Mouse (Mus musculus) cerebellum, adult 18-20 months (tissue): ENCODE results near the gene Kif19a.

Source experiments
- DNase-seq, 2 experiments: peaks; one replicate each; pipeline ENCODE4 v3.0.0; 2021

The Kif19a gene

DNA sequence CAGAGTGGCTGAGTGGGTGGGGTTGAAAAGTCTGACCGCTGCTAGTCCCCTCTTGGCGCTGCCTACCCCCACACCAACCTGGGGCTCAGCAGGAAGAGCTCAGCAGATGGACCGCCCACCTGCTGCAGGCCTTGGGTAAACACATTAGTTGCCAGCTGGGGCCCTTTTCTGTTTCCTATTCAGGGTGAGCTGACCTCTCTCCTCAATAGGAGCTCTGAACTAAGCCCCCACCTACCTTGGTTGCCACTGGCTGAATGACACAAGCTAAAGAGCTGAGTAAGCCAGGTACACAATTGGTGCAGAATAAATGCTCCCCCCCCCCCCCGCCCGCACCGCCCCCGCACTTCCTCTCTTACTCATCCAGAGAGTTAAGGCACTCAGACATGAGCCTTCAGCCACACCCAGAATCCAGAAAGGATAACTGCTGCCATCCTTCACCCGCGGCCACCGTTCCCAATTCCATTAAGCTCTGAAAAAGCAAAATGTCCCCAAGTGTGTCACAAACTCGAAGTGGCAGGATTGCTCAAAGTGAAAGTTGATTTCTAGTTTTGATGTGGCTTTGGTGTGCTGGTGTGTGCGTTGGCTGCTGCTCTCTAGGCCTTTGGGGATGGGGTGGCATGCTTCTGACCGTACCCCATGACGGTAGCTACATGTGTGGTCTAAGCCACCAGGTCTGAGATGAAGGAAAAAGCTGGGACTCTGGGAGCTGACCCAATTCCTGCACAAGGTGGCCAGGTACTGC is 42.7 kb downstream of the Kif19a start:
- peak; percentile 66 to 67 for DNase-seq

- peak in 1 of 2 experiments; percentile 45 for DNase-seq
These were observed 44.2 kb downstream of the Kif19a start for GRCm38 (mm10) chr11:114809371-114809770.

DNA sequence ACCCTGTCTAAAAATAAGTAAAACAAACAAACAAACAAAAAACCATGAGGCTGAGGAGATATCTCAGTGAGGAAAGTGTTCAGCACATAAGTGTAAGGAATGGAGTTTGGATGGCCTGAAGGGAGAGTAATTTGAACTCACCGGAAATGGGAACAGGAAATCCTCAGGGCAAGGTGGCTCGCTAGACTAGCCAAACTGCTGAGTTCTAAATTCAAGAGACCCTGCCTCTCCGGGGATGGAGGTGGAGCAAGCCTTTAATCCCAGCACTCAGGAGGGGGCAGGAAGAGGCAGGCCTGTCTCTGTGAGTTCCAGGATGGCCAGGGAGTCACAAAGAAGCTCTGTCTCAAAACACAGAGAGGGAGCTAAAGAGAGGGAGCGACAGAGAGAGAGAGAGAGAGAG is 45.2 kb downstream of the Kif19a start:
- DNase-seq, result no peak

- DNase-seq, result peak; percentile 95 to 98
These were observed 47.6 kb downstream of the Kif19a start for GRCm38 (mm10) chr11:114812731-114813240.

- DNase-seq, result no peak
These were observed 49.8 kb downstream of the Kif19a start for GRCm38 (mm10) chr11:114814873-114815592.

GRCm38 (mm10) chr11:114816934-114817333 is 51.7 kb downstream of the Kif19a start:
- no peak for DNase-seq

GRCm38 (mm10) chr11:114818185-114818584 is 53.0 kb downstream of the Kif19a start:
- DNase-seq, result no peak

DNA sequence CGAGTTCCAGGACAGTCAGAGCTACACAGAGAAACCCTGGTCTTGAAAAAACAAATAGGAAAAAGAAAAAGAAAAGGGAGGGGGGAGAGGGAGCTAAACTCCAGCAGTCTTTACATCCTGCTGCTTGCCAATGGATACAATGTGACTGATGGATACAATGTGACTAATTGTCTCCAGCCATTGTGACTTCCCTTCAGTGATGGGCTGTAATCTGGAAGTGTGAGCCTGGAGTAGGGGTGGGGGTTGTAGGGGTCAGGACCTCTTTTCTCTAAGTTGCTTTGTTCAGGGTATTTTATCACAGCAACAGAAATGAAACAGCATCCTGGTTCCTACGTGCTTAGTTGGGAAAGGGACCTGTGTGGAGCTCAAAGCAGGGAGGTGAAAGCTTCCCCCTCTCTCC is 53.9 kb downstream of the Kif19a start:
- DNase-seq, result no peak

DNA sequence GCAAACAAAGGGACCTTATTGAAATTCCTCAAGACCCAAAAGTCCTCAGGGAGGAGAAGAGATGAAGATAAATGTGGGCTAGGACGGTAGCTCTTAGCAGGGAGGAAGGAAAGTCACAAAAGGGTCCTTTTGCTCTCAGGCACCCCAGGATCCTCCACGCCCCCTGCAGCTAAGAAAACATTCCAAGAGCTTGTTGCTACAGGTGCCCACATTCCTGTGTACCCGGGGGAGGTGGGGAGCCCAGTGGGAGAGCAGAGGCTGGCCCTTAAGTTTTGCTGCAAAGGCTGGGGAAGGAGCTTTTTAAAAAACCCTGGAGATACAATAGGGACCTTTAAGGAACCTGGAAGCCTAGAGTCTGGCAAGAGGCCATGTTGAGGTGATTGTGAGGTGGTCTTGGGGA is 55.3 kb downstream of the Kif19a start:
- DNase-seq, result no peak

DNA sequence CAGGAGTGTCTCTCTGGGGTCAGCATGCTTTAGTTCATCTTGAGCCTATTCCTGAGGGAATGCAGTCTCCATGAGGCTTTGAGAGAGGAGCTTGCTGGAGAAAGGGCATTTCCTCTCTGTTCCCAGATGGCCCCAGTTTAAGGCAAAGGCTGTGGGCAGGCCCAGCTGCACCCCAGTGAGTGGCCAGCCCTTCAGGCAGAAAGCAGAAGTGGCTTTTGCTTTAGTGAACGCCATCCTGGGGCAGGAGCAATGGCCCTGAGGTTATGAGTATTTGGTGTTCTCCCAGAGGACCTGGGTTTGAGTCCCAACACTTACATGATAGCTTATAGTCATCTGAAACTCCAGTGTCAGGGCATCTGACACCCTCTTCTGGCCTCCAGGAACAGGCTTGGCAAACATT is 56.1 kb downstream of the Kif19a start:
- DNase-seq, result no peak

GRCm38 (mm10) chr11:114822727-114823126 is 57.5 kb downstream of the Kif19a start:
- peak; percentile 78 to 82 for DNase-seq

DNA sequence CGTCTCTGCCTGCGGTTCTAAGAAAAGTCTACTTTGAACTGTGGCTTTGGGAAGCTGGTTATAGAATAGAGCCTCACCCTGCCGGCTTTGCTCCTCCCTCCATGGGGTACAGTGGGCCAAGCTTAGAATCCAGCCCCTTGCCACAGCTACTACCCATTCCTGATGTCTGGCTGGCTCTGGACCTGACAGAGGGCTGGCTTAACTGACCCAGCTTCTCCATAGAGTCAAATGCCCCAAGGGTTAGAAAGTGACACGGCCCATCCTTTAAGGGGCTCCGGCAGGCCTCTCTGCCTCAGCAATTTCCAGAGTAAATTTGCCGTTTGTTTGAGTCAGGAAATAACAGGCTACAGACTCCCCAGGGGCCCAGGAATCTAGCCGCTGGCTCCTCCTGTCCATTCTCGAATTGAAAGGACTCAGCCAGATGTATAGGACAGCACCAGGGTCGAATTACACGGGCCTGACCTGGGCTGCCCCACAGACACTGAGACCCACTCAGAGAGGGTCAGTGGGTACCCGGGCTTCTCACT is 58.1 kb downstream of the Kif19a start:
- no peak for DNase-seq

DNA sequence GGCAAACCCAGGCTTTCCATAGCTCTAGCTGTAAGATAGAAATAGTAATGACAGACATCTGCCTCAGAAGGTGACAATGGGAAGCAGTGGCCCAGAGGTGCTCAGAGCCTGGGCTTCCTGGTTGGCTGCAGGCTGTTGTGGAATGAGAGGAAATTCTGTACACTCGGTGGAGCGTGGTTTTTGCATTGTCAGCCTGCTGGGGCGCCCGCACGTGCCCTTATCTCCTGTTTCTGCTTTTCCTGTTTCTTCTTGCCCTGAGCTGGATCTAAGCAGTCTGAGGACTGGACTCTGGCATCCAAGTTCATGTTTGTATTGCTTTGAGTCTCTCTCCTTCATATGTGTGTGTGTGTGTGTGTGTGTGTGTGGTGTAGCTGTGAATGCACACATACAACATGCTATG is 61.5 kb downstream of the Kif19a start:
- DNase-seq, result no peak

DNA sequence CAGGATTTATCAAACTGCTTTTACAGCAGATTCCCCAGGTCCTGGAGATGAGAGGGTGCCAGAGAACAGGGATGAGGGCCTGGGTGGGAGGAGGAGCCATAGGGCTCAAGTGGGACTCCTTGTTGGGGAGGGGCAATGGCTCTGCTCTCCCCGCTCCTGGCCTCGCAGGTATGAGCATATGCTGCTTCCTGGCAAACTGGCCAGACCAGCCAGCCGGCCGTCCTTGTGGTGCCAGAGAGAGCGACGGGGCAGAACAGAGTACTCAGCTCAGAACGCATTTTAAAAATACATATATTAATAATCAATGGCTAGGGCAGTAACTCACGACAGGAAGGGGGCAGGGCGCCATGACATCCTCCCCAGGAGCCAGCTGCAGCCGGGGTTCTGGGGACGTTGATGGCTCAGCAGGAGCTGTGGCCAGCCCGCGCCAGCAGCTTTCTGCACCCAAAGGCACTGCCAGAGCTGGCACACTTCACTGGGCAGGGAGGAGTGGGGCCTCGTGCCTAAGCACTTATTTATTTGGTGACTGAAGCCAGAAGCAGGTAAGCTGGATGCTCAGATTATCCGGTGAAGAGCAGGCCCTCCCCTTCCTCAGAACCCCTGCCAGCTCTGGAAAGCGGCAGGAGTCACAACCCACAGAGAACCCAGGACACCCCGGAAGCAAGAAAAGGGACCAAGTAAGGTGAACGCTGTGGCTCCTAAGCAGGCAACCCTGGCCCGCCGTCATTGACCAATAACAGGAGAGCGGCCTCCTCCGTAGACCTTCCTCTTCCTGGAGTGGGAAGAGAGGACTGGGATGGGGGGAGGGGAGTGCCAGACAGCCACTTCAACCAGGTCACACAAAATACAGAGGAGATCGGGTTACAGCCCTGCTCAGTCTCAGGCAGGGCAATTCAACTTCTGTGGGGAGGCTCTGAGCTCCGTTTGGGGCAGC is 64.6 kb downstream of the Kif19a start:
- peak; percentile 91 to 95 for DNase-seq

DNA sequence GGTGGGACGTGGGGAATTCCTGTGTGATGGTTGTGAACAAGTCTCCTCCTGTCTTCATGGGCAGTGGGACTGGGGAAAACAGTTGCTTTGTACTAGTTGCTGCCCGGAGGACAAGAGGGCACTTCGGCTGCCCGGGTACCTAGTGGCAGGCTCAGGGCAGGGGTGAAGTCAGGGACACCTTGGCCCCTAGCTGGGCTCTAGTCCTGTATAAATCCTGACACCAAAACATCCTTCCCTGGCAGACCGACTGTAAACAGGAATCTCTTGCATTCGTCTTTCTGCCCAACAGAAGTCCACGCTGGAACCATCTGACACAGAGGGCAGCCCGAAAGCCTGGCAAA is 65.2 kb downstream of the Kif19a start:
- no peak for DNase-seq

DNA sequence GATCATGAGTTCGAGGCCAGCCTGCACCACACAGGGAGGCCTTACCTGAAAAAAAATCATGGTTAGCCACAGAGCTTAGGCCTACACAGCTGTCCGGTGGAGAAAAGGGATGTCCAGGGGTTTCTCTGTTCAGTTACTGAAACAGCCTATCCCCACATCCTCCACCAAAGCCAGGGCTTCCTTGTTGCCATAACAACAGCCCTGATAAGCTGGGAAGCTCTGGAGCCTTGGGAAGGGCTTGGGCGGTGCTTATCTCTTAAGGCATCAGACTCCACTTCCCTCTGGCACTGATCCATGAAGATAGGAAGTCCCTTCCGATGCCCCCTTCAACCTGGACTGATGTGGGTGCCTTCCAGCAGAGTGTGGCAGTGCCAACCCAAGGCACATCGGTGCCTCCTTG is 68.0 kb downstream of the Kif19a start:
- DNase-seq, result no peak
